Mouse (Mus musculus) megakaryocyte progenitor cell, adult 5-6 weeks (primary cell): Measurements from ENCODE around the gene Gm42742. TPM values are rescaled to one million over a fixed set of nuclear protein-coding genes. Genes with fewer than 3 reads are reported as not detected.

Experiments
- ATAC-seq: replicated peaks from 2 replicates; pipeline ENCODE4 v1.8.0; 2016; ENCODE audit warnings: mild to moderate bottlenecking, moderate TSS enrichment, inconsistent platforms; ENCODE audit not compliant: poor library complexity
- total RNA-seq, 2 experiments: library from RNA; stranded (forward) in 1 of 2; stranded (reverse) in 1 of 2; fragments of 157-497, 149-512 nt in 1 of 2; fragments of 200-1000 nt in 1 of 2; gene quantifications; 2 replicates each; pipeline versions ENCODE4 v1.2.3 to v1.2.4; 2015 to 2017

Gm42742 gene
- total RNA-seq (2015) (0.69 TPM in 1 of 2 replicates, not detected in the other), total RNA-seq (2017) (0.21 and 3.7 TPM in 2 replicates)

DNA sequence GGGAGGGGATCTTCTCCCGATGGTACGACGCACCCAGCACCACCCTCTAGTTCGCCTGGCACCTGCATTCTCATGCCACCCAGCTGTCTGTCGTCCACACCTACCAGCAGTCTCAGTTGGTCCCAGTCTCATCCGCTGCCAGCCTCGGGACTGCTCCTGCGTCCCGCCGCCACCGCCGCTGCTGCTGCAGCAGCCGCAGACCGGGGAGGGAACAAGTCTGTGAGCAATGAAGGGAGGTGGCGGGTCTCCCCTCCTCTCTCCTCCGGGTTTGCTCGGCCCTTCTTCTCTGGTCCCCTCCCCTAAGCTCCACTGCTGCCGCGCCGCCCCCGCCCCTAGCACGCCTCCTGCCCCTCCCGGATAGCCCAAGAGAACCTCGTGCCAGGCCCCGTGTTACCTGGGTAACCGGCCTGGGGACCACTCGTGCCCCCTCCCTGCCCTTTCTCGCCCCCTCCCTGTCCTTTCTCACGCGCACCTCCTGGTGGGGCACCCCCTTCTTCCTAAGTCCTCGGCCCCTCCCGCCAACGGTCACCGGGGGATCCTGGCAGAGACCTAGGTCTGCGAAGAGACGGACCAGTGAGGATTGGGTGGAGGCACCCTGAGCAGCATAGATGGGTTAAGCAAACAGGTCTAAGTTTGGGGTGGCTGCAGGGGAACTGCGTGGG, at the start of gene Gm42742, which contains the start of gene Prrt2:
Gene Gm42742, minus strand, starts transcription at position 197 of the 662 bp plus-strand sequence.
Gene Prrt2, minus strand, starts transcription at position 311 of the 662 bp plus-strand sequence.
- ATAC-seq = peak; percentile 5

DNA sequence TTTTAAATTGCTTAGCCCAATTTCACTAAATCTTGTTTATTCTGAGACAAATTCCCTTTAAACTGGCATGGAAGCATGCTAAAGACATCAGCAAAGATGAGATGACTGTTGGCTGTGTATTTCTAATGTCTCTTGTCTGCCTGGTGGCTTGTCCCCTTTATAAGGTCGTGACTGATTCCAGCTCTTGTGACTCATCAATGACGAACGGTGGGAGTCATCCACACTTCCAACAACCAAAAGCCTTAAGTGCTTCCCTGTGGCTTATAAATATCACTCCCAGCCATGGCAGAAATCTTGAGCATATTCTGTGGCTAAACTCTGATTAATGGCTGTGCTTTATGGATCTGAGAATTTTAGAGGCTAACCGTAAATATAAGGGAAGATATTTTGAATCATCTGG, 45.4 kb upstream of the Gm42742 start:
- no peak for ATAC-seq

DNA sequence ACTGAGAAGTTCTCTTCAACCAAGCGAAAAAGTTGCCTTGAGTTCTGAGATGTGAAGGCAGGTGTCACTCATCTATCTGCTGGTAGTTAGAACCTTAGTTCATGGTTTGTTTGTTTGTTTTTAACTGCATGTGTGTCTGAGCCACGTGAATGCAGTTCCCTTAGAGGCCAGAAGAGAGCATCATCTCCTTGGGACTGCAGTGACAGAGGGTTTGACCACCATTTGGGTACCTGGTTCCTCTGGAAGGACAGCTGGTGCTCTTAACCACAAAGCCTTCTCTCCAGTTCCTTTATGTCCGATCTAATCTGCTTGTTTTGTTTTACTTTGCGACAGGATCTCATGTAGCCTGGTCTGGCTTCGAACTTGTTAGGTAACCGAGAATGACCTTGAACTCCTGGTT, 44.6 kb upstream of the Gm42742 start:
- ATAC-seq = peak; percentile 39; the same call in 1 of the 2 replicates

DNA sequence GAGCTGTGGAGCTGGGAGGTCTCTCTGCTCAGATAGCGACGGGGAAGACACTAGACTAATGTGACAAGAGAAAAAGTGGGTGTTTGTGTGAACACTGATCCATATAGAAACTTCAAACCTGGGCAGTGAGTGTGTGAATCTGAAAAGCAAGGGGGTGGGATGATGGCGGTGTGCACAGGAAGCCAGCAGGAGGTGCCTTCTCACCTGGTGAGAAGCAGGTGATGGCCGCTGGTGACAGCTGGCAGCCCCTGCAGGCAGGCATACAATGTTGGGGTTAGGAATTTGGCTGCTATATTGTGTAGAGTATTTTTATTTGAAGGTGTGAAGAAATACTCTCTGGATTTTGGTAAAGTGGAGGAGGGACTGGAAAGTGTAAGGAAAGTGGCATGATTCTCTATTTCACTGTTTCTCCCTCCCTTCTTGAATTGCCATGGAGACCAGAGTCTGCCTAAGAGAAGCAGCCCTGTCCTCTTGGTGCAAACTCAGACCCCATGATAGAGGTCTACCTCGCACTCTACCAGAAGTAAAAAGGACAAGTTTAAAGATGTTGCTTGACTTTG, 34.2 kb upstream of the Gm42742 start:
- ATAC-seq = no peak

DNA sequence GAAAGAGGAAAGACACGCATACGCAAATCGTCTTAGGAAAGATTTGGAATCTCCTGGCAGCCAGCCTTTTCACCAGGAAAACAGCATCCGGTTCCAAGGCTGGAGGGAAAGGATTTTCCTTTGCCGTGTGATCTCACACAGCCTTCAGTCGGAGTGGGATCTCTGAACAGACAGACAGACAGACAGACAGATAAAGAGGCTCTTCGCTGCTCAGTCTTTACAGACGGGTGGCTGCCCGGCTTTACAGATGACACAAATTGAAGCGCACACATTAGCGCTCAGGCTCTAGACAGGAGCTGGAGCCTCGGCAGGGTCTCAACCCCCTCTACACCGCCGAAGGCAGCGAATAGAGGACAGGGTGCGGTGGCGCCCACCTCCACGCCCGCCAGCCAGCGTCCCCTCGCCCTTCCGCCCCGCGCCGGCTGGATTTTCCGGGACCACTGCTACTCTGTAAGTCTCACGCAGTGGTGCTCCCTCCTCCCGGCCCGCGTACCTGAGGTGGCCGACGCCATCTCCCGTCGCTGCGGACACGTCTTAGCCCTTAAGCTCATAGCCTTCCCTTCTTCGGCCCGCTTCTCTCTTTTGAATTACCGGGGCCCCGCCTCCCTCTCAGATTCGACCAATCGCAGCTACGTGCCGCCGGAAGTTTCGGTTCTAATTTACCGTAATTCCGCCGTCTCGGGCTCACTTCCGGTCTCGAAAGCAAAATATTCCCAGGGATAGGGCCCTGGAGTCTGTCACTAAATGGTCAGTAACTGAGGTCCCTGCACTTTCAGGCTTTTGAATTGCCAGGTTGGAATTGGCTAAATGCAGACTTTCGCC, 21.2 kb upstream of the Gm42742 start, which contains the start of gene Kif22:
Gene Kif22, minus strand, starts transcription at position 621 of the 822 bp plus-strand sequence.
- ATAC-seq = peak; percentile 99

DNA sequence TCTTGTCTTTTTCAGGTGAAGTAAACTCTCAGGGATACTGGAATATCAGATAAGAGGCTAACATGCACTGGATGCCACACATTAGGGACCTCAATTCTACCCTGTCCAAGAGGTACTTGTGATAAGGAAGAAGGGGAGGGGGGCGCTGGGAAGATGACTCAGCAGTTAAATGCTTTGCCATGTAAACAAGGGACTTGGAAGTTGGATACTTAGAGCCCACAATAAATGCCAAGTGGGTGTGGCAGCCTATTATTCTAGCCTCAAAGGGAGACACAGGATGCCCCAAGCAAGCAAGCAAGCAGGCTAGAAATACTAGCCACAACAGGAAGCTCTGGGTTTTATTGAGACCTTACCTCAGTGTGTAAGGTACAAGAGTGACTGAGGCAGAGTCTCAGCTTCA, 10.3 kb upstream of the Gm42742 start:
- no peak for ATAC-seq

DNA sequence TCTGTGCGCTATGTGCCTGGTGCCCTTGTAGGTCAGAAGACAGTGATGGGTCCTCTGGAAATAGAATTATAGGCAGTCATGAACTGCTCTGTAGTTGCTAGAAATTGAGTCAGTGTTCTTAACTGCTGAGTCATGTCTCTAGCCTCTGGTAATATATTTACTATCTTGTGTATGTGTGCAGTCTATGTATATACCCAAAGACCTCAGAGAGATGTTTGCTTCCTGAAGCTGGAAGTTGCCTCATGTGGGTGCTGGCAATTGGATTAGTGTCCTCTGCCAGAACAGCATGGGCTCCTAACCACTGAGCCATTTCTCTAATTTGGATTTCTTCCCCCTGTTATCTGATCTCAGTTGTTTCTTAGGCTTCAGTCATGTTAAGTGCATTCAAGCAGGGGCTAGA, 9.3 kb upstream of the Gm42742 start:
- no peak for ATAC-seq

DNA sequence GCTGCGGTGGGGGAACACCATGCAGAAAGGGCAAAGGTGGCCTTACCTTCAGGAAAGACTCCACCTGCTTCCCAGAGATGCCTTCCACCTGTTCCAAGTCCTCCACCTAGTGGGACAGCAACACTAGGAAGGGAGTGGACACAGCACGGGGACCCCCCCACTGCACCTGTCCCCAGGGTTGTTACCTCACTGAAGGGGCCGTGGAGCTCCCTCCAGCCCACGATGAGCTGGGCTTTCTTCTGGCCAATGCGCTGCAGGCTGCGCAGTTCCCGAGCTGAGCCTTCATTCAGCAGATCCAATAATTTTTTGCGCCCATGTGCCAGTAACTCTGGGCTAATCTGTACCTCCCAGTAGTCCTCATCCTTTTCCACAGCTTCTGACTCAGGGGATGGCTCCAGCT, 7.0 kb upstream of the Gm42742 start:
- no peak for ATAC-seq

DNA sequence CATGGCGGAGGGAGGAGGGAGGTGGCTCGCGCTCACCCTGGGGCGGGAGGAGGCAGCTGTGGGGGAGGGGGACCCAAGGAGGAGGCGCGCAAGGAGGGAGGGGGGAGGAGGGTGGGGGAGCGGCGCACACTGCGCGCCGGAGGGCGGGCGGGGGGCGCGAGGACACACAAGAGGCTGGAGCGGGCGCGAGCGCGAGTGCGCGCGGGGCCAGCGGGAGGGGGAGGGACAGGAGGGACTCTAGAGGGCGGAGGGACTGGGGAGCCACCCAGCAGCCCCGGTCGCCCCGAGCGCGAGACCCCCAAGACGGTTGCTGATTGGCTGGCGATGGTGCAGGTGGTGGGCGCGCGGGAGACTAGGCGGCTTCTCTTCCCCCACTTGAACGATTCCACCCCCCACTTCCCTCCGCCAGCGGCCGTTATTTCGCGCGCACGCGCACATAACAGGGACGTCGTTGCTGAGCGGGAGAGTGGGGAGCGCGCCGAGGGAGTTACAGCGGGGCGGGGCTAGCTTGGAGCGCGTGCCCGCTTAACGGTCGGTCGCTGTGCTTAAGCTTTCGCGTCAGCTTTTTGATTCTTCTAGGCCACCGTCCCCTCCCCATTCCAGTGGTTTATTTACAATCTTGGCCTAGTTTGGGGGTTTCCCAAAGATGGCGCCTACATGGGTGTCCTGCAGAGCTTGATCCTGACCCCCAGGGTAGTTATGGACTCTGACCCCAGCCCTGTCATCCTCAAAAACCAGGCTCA, 6.3 kb upstream of the Gm42742 start, which contains the start of gene Maz:
Gene Maz, minus strand, starts transcription at position 54 of the 743 bp plus-strand sequence.
- ATAC-seq = peak; percentile 72

DNA sequence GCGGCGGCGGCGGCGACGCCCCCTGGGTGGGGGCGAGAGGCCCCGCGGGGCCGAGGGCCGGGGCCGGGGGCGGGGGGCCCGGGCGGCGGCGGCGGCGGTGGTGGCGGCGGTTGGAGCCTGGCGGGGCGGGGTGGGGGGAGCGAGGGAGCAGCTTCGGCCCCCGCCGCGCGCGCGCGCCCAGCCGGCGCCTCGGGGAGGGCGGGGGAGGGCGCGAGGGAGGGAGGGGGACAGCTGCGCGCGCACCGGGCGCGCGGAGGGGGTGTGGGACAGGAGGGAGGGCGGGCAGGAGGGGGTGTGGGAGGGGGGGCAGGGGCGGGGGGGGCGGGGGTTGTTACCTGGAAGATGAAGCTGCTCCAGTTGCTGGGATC, 5.7 kb upstream of the Gm42742 start:
- peak; percentile 0; the same call in 1 of the 2 replicates for ATAC-seq

DNA sequence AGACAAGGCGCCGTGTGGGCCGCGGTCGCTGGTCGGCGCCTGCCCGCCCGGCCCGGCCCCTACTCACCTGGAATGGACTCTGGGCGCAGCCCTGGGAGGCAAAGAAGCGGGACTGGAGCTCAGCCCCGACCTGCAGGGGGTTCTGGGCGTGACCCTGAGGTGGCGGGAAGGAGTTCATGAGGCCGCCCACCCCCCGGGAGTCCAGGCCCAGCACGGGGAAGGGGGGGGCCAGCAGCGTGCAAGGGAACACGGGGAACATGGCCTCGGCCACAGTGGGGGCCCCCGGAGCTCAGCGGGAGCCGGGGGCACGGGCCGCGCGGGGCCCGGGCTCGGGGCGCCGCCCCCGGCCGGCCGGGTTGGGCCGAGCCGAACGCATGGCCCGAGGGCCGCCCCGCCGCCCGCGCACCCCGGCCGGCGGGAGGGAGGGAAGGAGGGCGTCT, 5.3 kb upstream of the Gm42742 start:
- ATAC-seq = 0 out of 2 replicates have a peak, but pooled peaks have one; percentile 6

DNA sequence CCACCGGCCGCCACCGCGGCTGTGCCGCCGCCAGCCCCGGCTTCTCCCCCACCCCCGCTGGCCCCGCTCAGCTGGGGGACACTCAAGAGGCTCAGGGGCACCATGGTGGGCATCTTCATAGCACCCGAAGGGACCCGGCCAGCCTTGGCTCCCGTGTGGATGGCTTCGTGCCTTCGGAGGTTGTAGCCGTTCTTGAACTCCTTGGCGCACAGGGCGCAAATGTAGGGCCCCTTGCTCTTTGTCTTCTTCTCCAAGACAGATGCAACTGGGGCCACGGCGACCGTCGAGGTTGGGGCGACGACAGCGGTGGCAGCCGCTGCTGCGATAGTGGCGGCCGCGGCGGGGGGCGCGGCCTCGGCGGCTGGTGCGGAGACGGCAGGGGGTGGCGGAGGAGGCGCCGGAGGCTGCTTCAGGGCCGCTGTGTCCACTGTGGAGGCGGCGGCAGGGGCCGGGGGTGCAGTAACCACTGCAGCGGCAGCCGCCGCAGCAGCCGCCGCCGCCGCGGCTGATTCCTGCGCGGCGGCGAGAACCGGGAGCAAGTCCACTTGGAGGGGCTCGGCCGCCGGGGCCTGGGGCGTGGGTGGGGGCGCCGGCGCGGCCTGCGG, 4.8 kb upstream of the Gm42742 start:
- no peak for ATAC-seq

DNA sequence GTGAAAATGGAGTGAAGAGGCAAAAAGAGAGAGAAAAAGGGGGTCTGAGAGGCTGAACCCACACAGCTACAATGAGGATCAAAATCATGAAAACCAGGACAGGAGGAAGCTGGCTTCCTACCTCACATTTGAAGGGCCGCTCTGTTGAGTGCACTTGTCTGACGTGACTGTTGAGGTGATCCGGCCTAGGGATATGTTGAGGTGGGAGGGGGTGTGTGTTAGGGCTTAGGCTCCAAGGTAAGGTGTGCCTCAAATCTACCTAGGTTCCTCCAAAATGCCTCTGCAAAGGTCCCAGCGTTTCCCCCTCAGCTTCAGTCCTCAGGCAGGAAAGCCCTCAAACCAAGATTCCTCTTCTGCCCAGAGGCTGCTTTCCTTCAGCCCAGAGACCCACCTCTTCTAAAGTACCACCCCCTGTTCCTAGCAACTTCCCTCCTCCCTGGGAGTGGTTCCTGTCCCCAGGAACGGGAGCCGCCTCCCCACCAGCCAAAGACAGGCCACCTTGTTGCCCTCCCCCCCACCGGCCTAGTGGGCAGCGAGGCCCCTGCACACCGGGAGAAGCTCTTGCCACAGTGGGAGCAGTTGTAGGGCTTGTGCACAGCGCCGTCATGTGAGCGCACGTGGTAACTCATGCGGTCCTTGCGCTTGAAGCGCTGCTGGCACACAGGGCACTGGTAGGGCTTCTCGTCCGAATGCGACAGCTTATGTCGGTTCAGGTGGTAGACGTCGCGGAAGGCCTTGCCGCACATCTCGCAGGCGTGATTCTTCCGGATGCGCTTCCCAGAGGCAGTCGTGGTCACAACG, 4.1 kb upstream of the Gm42742 start:
- ATAC-seq = peak; percentile 20

DNA sequence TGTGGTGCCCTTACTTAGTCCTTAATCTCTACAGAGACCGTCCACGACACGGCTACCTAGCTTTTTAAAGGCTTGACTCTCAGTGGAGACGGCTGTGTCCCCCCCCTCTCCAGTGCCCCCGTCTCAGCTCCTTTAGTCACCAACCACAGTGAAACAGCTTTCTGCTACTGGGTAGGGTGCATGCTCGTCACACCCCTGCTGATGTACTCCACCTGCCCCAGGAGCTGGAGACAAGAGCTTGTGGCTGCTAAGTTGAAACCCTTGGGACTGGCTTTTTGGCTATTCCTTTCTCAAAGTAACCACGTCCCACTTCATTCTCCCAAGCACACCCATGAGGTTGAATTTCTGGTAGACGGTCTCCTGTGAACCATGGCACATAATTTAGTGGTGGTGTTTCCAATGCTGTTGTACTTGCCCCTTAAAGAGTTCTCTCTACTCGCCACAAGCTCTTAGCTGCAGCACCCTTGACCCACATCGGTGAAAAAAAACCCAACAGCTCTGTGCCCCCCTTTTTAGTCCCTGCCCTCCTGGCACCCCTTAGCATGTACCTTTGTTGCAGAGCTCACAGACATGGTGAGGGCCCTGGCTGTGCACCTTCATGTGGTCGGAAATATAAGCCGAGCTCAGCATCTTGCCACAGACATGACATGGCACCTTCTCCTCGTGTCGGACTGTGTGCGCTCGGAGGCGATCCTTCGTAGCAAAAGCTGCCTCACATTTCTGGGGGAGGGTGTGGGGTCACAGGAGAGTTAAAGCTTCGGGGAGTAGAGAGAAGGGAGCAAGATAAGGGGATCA, 3.2 kb upstream of the Gm42742 start:
- no peak for ATAC-seq

DNA sequence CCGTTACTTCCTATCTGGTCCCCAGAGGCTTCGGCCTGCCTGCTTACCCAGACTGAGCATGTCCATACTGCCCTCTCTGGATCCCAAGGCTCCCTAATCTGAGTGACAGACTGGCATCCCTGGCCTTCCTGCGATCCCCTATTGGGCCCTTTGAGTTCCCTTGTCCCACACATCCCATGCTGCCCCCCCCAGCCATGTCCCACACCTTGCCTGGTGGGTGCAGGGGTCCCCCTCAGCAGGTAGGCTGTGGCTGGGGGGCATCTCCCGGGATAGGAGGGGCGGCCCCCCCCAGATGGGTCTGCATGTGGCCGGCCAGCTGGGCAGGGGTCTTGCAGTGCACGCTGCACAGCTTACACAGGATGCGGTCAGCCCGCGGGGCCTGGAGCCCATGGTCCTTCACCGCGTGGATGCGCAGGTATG, 2.4 kb upstream of the Gm42742 start:
- no peak for ATAC-seq

DNA sequence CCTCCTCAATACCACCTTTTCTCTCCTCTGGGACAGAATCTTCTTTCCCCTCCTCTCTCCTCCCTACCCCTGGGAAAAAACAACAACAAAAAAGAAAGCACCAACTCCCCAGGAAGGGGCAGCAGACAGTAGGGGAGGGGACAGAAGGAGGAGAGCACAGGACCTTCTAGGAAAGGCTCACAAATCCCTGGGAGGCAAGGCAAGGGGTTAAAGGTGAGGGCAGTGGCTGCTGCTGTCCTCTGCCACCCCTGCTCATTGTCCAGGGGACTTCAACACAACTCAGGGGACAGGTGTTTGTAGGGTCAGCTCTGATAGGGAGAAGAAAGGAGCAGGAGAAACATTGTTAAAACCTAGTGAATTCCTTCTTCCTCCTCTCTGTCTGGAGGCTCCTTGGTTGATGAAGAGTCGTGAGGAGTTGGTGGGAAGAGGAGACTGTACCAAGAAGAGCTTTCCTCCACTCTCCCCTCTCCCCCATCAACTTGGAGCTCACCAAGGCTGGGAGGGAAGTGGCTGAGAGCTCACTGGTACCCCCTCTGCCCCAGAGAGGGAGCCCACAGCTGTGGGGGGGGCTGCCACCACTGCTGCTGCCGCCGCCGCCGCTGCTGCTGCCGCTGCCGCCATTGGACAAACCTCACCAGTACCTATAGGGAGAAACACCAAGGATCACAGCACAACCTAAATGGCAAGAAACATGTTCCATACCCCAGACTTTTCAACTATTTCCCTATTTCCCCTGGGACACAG, 1.8 kb upstream of the Gm42742 start:
- no peak for ATAC-seq

DNA sequence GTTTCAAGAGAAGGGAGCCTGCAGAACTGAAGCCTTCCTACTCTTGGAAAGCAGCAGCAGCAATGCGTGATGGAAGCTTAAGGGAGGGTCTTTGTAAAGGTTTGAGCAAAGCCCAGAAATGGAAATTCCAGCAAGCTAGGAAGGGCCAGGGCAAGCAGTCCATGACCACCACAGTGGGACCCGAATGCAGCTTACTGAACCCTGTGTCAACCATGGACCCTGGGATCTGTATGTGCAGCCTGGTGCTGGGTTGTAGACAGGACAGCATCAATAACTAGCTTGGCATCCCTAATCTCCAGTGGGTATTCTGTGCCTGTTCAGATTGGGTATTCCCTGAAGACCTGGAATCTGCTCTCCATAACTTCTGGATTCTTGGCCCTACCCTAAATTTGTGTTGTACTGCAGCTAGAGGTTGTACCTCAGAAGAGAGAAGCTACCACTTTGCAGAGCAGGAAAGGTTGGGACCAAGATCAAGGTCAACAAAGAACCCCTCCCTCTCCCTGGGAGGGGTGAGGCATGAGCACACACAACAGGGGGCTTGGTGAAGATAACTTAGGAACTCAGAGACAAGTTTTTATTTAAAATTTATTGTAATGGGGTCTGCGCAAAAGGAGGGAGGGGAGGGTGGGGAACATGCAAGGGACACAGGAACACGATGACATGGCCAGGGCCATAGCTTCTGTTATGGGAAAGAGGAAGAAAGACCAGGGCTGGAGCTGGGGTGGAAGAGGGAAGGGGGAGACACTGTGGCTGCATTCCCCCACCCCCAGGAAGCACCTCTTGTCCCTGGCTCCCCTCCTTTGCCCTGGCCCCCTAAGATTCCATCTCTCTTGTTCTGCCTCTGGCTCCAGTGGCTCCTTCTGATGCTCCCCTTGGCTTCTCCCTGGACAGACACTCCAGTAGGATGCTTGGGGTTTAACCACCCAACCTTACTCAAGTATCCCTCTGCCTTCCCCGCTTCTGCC, 948 bp upstream of the Gm42742 start:
- no peak for ATAC-seq
